1 mouse cellular context compared by ENCODE assay signal in the genomic region with DNA sequence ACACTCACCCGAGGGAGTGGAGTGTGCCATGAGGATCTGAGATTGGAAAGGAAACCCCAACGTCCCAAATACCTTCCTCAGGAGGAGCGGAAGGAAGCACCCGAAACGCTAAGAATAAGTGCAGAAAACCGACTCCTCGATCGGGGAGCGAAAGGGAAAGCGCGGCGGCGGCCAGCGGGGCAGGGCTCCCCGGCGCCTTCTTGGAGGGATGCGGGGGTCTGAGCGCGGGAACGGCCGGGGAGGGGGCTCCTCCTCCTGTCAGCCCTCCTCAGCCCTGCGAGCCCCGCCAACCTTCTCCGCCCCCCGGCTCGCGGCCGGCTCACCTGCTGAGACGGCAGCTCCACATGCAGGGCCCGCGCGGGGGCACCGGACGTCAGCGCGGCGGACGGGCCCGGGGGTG.
TF ChIP-seq lines count a peak whose summit lies in the region.

No protein-coding gene starts in this region.

TF ChIP-seq in CH12.LX, 34 proteins besides CTCF, POLR2A, EP300 and RAD21 (continued from another document):
- TF ChIP-seq CHD1 (IDR thresholded peaks at IDR 0.05; ENCODE audit: low read depth, low read length) (0 out of 2 replicates have a peak, but pooled peaks have one; percentile 36), JUND (conservative IDR thresholded peaks at IDR 0.05; ENCODE audit: low read depth, low read length) (no peak), TCF12 (IDR thresholded peaks at IDR 0.05; ENCODE audit: low read depth, low read length) (no peak), E2F4 (IDR thresholded peaks at IDR 0.05; ENCODE audit: insufficient replicate concordance, low read depth, low read length) (no peak), MAZ (IDR thresholded peaks at IDR 0.05; ENCODE audit: low read depth, low read length) (no peak)
